Mouse (Mus musculus) thymus, adult 2 months (tissue): ENCODE data around the gene Hoxb8. TPM values are rescaled to one million over a fixed set of nuclear protein-coding genes. Genes with fewer than 3 reads are reported as not detected.

Experiments used
- DNase-seq: peaks from one replicate; pipeline ENCODE4 v3.0.0; 2021
- H3K27ac ChIP-seq: fragments of 200-500 bp; 2 replicates; pipeline ENCODE4 v1.5.1; 2012; ENCODE audit warnings: low read length, control low read depth; ENCODE audit not compliant: control insufficient read depth, insufficient read depth
- H3K27me3 ChIP-seq: fragments of 200-500 bp; 2 replicates; pipeline ENCODE4 v1.6.1; 2012; ENCODE audit warnings: mild to moderate bottlenecking, low read length, moderate library complexity, mixed read lengths; ENCODE audit not compliant: control insufficient read depth, insufficient read depth
- H3K36me3 ChIP-seq: fragments of 200-500 bp; 2 replicates; pipeline ENCODE4 v1.6.1; 2012; ENCODE audit warnings: mild to moderate bottlenecking, low read length, moderate library complexity; ENCODE audit not compliant: control insufficient read depth, insufficient read depth
- H3K4me1 ChIP-seq: fragments of 200-500 bp; replicated peaks from 2 replicates; pipeline ENCODE4 v1.6.1; 2012; ENCODE audit warnings: low read length; ENCODE audit not compliant: control insufficient read depth, insufficient read depth
- H3K4me3 ChIP-seq: fragments of 200-500 bp; 2 replicates; pipeline ENCODE4 v1.5.1; 2012; ENCODE audit warnings: mild to moderate bottlenecking, low read length, control low read depth, moderate library complexity; ENCODE audit not compliant: control insufficient read depth, insufficient read depth
- CTCF ChIP-seq: fragments of 200-500 bp; IDR thresholded peaks from 2 replicates; pipeline ENCODE4 v1.5.1; 2012; ENCODE audit warnings: mild to moderate bottlenecking, control low read depth, low read length, moderate library complexity, borderline replicate concordance; ENCODE audit not compliant: control insufficient read depth, poor library complexity, insufficient read depth; ENCODE audit errors: extremely low read depth
- POLR2A ChIP-seq: fragments of 200-500 bp; IDR thresholded peaks from 2 replicates; pipeline ENCODE4 v1.6.1; 2012; ENCODE audit warnings: mild to moderate bottlenecking, low read length, control low read depth, moderate library complexity; ENCODE audit not compliant: control insufficient read depth, poor library complexity, insufficient read depth; ENCODE audit errors: extremely low read depth
- WGBS: fragments of 180-500 bp; shearing (Covaris S2); methylation state at CpG from one replicate; pipeline ENCODE4 v1.1.7; 2018; 5-methylcytosine and 5-hydroxymethylcytosine counted together
- polyA plus RNA-seq: library from polyadenylated mRNA; depleted of rRNA; stranded (reverse); fragments of >200 nt; gene quantifications from 2 replicates; pipeline ENCODE4 v1.2.3, GENCODE M21; 2012

The Hoxb8 gene
- polyA plus RNA-seq, 1 experiment = 0.20 TPM

DNA sequence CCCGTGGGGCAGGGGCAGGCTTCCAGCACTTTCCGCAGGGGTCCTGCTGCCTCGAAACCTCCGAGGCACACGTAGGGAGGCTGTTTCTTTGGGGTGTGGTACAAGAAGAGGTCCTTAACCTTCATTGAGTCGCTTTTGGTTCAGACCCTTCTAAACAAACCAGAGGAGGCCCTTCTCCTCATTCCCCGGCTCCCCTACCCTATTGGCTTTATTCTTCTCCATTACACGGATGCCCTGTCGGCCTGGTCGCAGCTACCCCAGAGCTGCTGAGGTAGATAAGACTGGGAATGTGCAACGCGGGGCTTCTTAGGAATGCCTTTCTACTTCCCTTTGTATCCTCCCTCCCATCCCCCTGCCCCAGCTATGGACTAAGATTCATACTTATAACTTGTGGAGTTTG lies 45.0 kb downstream of the Hoxb8 start:
- no peak for DNase-seq
- Histone ChIP-seq H3K27me3 (no peaks in the 10 kb centered on the region; the same call in 1 of the 2 replicates), H3K36me3 (no peaks in the 10 kb centered on the region), H3K4me3 (no peak overlapping the region), H3K27ac (no peak overlapping the region), H3K4me1 (no peaks in the 10 kb centered on the region)
- 93% methylated on average over 12 of the region's 12 CpGs for WGBS
- TF ChIP-seq POLR2A = no peak
- no peak for TF ChIP-seq CTCF

DNA sequence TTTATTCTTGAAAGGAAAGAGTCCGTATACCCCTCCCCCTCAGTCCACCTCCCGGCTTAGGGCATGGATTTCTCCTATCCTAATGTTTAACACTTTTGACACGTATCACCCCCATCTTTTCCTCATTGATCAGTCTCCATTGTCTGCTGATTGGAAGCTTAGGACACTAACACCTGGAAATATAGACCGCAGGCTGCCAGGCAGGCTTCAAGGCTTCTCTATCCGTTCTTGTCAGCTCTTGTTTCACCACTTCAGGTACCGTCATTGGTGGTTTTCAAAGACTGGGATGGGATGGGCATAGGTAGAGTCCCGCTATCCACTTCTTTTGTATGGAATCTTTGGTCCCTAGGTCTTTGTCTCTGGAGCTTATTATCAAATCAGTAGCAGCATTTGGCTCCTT lies 45.4 kb downstream of the Hoxb8 start:
- Histone ChIP-seq H3K27me3 (no peaks in the 10 kb centered on the region; the same call in 1 of the 2 replicates), H3K36me3 (no peaks in the 10 kb centered on the region), H3K27ac (no peak overlapping the region), H3K4me1 (no peaks in the 10 kb centered on the region), H3K4me3 (no peak overlapping the region)
- WGBS = 94% methylated on average over 7 of the region's 7 CpGs
- no peak for TF ChIP-seq CTCF
- TF ChIP-seq POLR2A = no peak
- no peak for DNase-seq

DNA sequence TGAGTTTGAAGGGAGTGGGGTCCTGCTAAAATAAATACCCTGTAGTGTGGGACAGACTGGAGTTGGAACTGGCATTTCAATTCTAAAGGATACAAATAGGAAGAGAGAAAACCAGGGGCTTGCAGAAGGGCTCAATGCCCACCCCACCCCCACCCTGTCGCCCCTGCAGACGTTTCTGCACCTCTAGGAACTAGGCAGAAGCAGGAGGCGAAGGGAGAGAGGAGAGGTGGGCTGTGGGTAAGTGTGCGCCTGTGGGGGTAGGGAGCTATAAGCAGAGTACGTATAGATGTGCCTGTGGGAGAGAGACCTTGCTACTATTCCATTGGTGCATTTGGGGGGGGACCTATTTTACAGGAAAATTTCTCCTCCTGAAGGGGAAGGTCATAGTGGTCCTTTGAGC lies 46.0 kb downstream of the Hoxb8 start:
- H3K4me3 ChIP-seq = no peak overlapping the region
- no peak for DNase-seq
- no peak overlapping the region for H3K27ac ChIP-seq

DNA sequence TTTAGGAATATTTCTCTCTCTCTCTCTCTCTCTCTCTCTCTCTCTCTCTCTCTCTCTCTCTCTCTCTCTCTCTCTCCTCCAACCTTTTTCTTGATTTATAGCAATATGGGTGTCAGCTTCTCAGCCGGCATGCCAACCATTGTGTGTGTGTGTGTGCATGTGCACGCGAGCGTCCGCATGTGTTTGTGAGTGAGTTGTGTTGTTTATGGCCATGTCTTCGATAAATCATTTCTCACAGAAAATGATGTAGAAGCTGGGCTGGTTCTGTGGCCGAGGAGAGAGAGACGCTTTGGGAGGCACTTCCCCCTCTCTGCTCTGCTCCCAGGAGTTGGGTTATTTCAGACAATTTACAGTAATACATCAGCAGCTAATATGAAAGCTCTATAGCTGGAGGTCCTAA lies 46.9 kb downstream of the Hoxb8 start:
- H3K36me3 ChIP-seq = no peaks in the 10 kb centered on the region
- TF ChIP-seq CTCF (no peak), POLR2A (no peak)
- H3K4me1 ChIP-seq = no peaks in the 10 kb centered on the region
- no peaks in the 10 kb centered on the region; the same call in 1 of the 2 replicates for H3K27me3 ChIP-seq
- H3K27ac ChIP-seq = no peak overlapping the region
- no peak for DNase-seq
- WGBS = 93% methylated on average over 8 of the region's 8 CpGs
- H3K4me3 ChIP-seq = no peak overlapping the region

More for the DNA sequence above, 46.0 kb downstream of the Hoxb8 start:
- 89% methylated on average over 5 of the region's 5 CpGs for WGBS
- Histone ChIP-seq H3K4me1 (no peaks in the 10 kb centered on the region), H3K27me3 (no peaks in the 10 kb centered on the region; the same call in 1 of the 2 replicates), H3K36me3 (no peaks in the 10 kb centered on the region)
- TF ChIP-seq CTCF = no peak
- no peak for TF ChIP-seq POLR2A

GRCm38 (mm10) chr11:96332105-96332504 lies 50.4 kb downstream of the Hoxb8 start:
- no peak for DNase-seq
- H3K27ac ChIP-seq = no peak overlapping the region
- H3K4me1 ChIP-seq = no peaks in the 10 kb centered on the region
- no peak overlapping the region for H3K4me3 ChIP-seq
- H3K27me3 ChIP-seq = no peaks in the 10 kb centered on the region; the same call in 1 of the 2 replicates
- WGBS = 61% methylated on average over 8 of the region's 8 CpGs
- no peak for TF ChIP-seq CTCF
- no peaks in the 10 kb centered on the region for H3K36me3 ChIP-seq

DNA sequence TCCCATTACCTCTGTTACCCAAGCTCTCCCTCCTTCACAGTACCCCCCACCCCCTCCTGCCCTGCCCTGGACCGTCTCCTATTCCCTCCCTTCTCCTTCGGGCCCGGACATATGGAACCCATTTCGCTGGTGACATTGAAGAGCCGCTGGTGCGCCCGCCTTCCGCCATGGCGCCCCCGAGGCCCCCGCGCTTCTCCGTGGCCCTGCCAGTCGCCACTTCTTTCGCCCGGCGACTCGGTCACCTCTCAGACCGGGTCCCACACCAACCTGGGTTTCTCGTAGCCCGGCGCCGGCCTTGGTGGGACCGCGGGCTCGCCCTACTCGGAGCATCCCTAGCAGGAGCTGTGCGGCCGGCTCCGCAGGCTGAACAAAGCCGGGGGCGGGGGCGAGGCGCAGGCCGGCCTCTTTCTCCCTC lies 50.9 kb downstream of the Hoxb8 start:
- no peaks in the 10 kb centered on the region; the same call in 1 of the 2 replicates for H3K27me3 ChIP-seq
- WGBS = 71% methylated on average over 35 of the region's 35 CpGs
- TF ChIP-seq POLR2A (no peak), CTCF (no peak)
- no peaks in the 10 kb centered on the region for H3K36me3 ChIP-seq
- DNase-seq = no peak
- H3K4me3 ChIP-seq = no peak overlapping the region
- no peak overlapping the region for H3K27ac ChIP-seq
- H3K4me1 ChIP-seq = no peaks in the 10 kb centered on the region

DNA sequence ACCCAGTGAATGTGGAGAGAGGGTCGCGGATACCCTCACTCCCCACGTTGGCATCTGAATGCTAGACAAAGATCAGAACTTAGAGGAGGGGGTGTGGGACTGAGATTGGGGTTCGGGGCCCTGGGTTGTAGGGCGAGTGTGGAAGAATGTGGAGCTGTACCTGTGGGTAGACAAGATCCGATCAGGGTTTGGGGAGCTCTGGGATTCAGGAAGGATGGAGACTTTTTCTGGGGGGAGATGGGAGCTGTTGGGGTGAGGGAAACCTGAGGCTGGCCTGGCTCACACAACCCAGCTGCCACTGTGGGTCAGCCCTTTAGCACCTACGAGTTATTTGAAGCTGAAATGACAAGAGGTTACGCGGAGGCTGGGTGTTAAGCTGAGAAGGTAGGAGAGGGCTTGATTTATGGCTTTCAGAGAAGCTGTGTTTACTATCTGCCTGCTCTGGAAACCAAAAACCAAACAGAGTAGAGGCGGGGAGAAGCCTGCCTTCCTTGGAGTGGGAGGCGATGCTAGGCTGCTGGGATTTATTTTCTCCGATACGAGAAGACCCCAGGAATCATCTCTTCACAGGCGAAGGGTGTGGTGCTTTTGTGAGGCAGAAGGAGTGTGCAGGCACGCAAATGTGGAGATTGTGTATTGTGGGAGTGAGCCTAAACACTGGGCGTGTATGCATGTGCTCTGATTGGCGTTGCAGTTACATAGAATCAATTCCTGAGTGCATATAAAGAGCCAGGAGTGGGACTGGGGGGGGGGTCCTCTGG lies 51.7 kb downstream of the Hoxb8 start:
- Histone ChIP-seq H3K27me3 (no peaks in the 10 kb centered on the region; the same call in 1 of the 2 replicates), H3K36me3 (no peaks in the 10 kb centered on the region), H3K27ac (no peak overlapping the region), H3K4me3 (no peak overlapping the region), H3K4me1 (no peaks in the 10 kb centered on the region)
- WGBS = 90% methylated on average over 17 of the region's 17 CpGs
- no peak for TF ChIP-seq CTCF
- no peak for TF ChIP-seq POLR2A
- no peak for DNase-seq
